Mouse (Mus musculus) kidney, embryonic 16.5 days (tissue): ENCODE measurements around the gene Nmb. TPM values are rescaled to one million over a fixed set of nuclear protein-coding genes. Genes with fewer than 3 reads are reported as not detected.

ENCODE experiments used
- polyA plus RNA-seq: library from polyadenylated mRNA; unstranded; fragments of >200 nt; fragmentation: Nextera tagmentation; extraction: Ambion mirVana; gene quantifications from 2 replicates; pipeline ENCODE4 v1.2.1, GENCODE M21; 2015

Gene Nmb
- polyA plus RNA-seq, 1 experiment from 2014 or later, result 9.0 TPM

Other genes starting within 250 kb of the Nmb start
- 18.5 and 22.2 TPM in 2 replicates for gene Crtc3, start 216.2 kb downstream of the Nmb start, polyA plus RNA-seq
- gene Iqgap1, start 79.1 kb downstream of the Nmb start, polyA plus RNA-seq, result 97.7 and 101 TPM in 2 replicates
- gene Zscan2, start 44.2 kb downstream of the Nmb start, polyA plus RNA-seq, result 3.0 and 3.2 TPM in 2 replicates
- gene Wdr73, start 3.8 kb downstream of the Nmb start, polyA plus RNA-seq, result 43.6 and 44.8 TPM in 2 replicates
- 226 and 239 TPM in 2 replicates for gene Sec11a, start 42.7 kb upstream of the Nmb start, polyA plus RNA-seq
- gene Zfp592, start 88.6 kb upstream of the Nmb start, polyA plus RNA-seq, result 12.0 and 17.9 TPM in 2 replicates
- 0.31 and 0.65 TPM in 2 replicates for gene Alpk3, start 152.5 kb upstream of the Nmb start, polyA plus RNA-seq
- gene Slc28a1, start 209.7 kb upstream of the Nmb start, polyA plus RNA-seq, result 0.73 and 1.2 TPM in 2 replicates